Mouse (Mus musculus): ENCODE measurements around the gene Xpnpep3. TPM values are rescaled to one million over a fixed set of nuclear protein-coding genes. Genes with fewer than 3 reads are reported as not detected.
"Not testable (repeated sequence)": the region's sequence is repeated elsewhere in the genome, so short reads cannot be mapped to it uniquely, and the experiment has no call there.

The Xpnpep3 gene
- polyA plus RNA-seq, 1 experiment from 2014 or later = 10.2 TPM

DNA sequence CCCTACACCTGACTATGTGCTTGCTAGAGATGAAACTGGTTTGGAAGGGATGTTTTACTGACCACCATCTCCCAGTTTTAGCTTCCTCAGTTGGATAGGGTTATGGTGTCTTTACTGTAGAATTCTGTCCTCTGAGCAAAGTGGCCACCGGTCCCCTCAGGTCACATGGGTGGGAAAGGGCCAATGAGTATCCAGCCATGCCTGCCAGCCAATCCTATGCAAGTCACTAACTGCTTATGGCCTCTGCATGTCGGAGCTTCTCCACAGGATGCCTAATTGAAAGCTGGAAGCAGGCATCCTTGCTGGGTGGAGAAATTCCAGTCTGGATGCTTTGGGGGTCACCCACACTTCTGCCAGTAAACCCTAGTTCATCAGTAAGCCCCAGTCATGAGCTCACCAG, 76.7 kb downstream of the Xpnpep3 start:
- H3K4me1 ChIP-seq (replicated peaks; ENCODE audit: control insufficient read depth, insufficient read depth, low read length) = 0 out of 2 replicates have a peak, but pooled peaks cover 3% of the 10 kb centered on the region
- H3K27ac ChIP-seq (ENCODE audit: low read depth, low read length) = no peak overlapping the region
- DNase-seq (ENCODE audit: low spot score) (no peak), ATAC-seq (replicated peaks; ENCODE audit: low FRiP score) (peak; percentile 69; the same call in 1 of the 2 replicates)
- H3K27me3 ChIP-seq (ENCODE audit: control insufficient read depth, insufficient read depth, low read length) = no peaks in the 10 kb centered on the region
- H3K36me3 ChIP-seq (ENCODE audit: control insufficient read depth, insufficient read depth, low read length) = peaks cover 12% of the 10 kb centered on the region; the same call in 1 of the 2 replicates
- H3K9ac ChIP-seq (ENCODE audit: low read length) = peak overlapping the region; percentile 20; the same call in 1 of the 2 replicates
- H3K4me2 ChIP-seq (ENCODE audit: low read depth, low read length, severe bottlenecking) = no peak overlapping the region
- H3K4me3 ChIP-seq (ENCODE audit: low read depth, low read length) = no peak overlapping the region
- H3K9me3 ChIP-seq (ENCODE audit: control insufficient read depth, low read length) = no peaks in the 10 kb centered on the region
- 0% methylated on average over 2 of the region's 2 CpGs for WGBS

DNA sequence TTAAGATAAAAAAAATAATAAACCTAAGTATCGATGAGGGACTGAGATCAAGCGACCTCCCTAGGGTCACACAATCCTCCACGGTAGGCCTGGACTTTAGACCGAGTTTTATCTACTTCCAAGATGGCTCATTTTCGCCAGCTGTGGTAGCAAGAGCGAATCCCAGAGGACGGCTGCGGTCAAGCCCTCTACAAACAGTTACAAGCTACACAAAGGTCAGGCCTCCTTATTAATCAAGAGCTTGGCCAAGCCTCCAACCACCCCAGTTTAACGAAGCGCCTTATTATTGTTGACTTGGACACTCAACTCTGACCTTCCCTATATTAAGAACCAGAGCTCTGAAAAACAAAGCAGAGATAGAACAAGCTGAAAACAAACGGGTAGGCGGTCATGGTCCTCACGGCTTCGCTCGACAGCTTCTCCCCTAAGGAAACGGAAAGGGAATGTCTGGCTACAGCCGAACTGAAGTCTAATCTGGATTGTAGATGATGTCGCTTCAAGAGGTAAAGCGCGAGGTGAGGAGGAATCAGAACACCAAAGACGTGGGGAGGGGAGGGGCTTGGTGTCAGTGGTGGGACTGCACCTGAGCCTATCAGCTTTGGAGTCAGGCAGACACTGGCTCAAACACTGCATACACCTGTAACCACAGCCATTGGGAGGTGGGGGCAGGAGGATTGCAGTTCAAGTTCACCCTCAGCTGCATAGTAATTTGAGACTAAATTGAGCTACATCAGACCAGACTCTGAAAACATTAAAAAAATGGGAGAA, 79.7 kb downstream of the Xpnpep3 start:
- DNase-seq (ENCODE audit: low spot score) (no peak), ATAC-seq (replicated peaks; ENCODE audit: low FRiP score) (no peak)
- Histone ChIP-seq H3K36me3 (ENCODE audit: control insufficient read depth, insufficient read depth, low read length) (peaks cover 3% of the 10 kb centered on the region; the same call in 1 of the 2 replicates), H3K27me3 (ENCODE audit: control insufficient read depth, insufficient read depth, low read length) (no peaks in the 10 kb centered on the region), H3K4me3 (ENCODE audit: low read depth, low read length) (no peak overlapping the region), H3K27ac (ENCODE audit: low read depth, low read length) (no peak overlapping the region), H3K4me1 (replicated peaks; ENCODE audit: control insufficient read depth, insufficient read depth, low read length) (0 out of 2 replicates have a peak, but pooled peaks cover 3% of the 10 kb centered on the region), H3K9me3 (ENCODE audit: control insufficient read depth, low read length) (no peaks in the 10 kb centered on the region), H3K9ac (ENCODE audit: low read length) (no peak overlapping the region), H3K4me2 (ENCODE audit: low read depth, low read length, severe bottlenecking) (no peak overlapping the region)
- WGBS = 69% methylated on average over 21 of the region's 21 CpGs

DNA sequence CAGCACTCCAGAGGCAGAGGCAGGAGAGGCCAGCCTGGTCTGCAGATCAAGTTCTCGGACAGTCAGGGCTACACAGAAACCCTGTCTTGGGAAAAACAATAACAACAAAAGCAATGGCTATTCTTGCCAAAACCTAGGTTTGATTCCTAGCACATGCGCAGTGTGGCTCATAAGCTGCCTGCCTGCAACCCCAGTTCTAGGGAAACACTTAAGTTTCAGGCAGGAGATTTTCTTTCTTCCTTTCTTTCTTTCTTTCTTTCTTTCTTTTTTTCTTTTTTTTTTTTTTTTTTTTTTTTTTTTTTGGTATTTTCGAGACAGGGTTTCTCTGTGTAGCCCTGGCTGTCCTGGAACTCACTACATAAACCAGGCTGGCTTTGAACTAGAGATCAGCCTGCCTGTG, 80.3 kb downstream of the Xpnpep3 start:
- H3K36me3 ChIP-seq (ENCODE audit: control insufficient read depth, insufficient read depth, low read length); H3K27ac ChIP-seq (ENCODE audit: low read depth, low read length); H3K27me3 ChIP-seq (ENCODE audit: control insufficient read depth, insufficient read depth, low read length); H3K9ac ChIP-seq (ENCODE audit: low read length); H3K4me2 ChIP-seq (ENCODE audit: low read depth, low read length, severe bottlenecking); ATAC-seq (replicated peaks; ENCODE audit: low FRiP score); DNase-seq (ENCODE audit: low spot score); H3K9me3 ChIP-seq (ENCODE audit: control insufficient read depth, low read length); H3K4me1 ChIP-seq (replicated peaks; ENCODE audit: control insufficient read depth, insufficient read depth, low read length); H3K4me3 ChIP-seq (ENCODE audit: low read depth, low read length): not testable (repeated sequence)
- 52% methylated on average over 3 of the region's 3 CpGs for WGBS

DNA sequence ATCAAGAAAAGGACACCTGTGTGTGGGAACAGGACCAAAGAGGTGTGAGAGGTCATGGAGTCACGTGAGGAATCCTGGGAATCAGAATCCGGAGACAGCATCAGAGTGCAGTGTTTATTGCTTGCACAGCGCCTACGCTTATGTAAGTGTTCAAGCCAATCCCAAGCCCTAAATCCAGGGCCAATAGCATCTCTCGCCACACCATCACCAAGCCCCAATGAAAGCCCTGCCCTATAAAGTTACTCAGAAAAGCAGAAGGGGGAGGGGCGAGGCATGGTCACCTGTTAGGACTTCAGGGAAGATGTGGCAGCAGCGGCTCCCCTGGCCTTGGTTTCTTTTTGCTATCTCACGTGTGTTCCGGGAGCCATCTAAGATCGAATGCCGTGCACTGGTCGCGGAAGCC, 81.0 kb downstream of the Xpnpep3 start:
- DNase-seq (ENCODE audit: low spot score) = no peak
- H3K9me3 ChIP-seq (ENCODE audit: control insufficient read depth, low read length) = no peaks in the 10 kb centered on the region
- peak overlapping the region; percentile 44; the same call in 1 of the 2 replicates for H3K4me2 ChIP-seq (ENCODE audit: low read depth, low read length, severe bottlenecking)
- no peak for ATAC-seq (replicated peaks; ENCODE audit: low FRiP score)
- 15% methylated on average over 13 of the region's 13 CpGs for WGBS
- H3K9ac ChIP-seq (ENCODE audit: low read length) = 0 out of 2 replicates have a peak overlapping the region, but pooled peaks have one; percentile 20
- no peak overlapping the region for H3K27ac ChIP-seq (ENCODE audit: low read depth, low read length)
- no peaks in the 10 kb centered on the region for H3K27me3 ChIP-seq (ENCODE audit: control insufficient read depth, insufficient read depth, low read length)
- H3K4me3 ChIP-seq (ENCODE audit: low read depth, low read length) = 0 out of 2 replicates have a peak overlapping the region, but pooled peaks have one; percentile 7
- H3K36me3 ChIP-seq (ENCODE audit: control insufficient read depth, insufficient read depth, low read length) = no peaks in the 10 kb centered on the region
- 0 out of 2 replicates have a peak, but pooled peaks cover 3% of the 10 kb centered on the region for H3K4me1 ChIP-seq (replicated peaks; ENCODE audit: control insufficient read depth, insufficient read depth, low read length)

DNA sequence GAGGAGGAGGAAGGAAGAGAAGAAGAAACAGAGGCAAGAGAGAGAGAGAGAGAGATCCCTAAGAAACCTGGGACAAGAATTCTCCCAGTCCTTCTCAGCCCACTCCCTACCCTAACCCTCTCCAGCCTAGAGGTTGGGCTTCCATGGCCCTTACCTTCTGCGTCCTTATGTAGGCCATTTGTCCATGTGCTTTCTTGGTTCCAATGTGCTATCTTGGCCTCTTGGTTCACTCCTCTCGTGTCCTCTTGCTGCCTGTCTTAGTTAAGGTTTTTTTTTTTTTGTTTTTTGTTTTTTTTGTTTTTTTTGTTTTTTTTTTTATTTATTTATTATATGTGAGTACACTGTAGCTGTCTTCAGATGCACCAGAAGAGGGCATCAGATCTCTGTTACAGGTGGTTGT, 83.0 kb downstream of the Xpnpep3 start:
- no peaks in the 10 kb centered on the region for H3K36me3 ChIP-seq (ENCODE audit: control insufficient read depth, insufficient read depth, low read length)
- no peaks in the 10 kb centered on the region for H3K9me3 ChIP-seq (ENCODE audit: control insufficient read depth, low read length)
- no peaks in the 10 kb centered on the region for H3K4me1 ChIP-seq (replicated peaks; ENCODE audit: control insufficient read depth, insufficient read depth, low read length)
- DNase-seq (ENCODE audit: low spot score) (no peak), ATAC-seq (replicated peaks; ENCODE audit: low FRiP score) (no peak)
- H3K27me3 ChIP-seq (ENCODE audit: control insufficient read depth, insufficient read depth, low read length) = no peaks in the 10 kb centered on the region
- H3K27ac ChIP-seq (ENCODE audit: low read depth, low read length) = no peak overlapping the region
- H3K9ac ChIP-seq (ENCODE audit: low read length) = no peak overlapping the region
- 91% methylated on average over 2 of the region's 2 CpGs for WGBS
- H3K4me2 ChIP-seq (ENCODE audit: low read depth, low read length, severe bottlenecking) = no peak overlapping the region
- no peak overlapping the region for H3K4me3 ChIP-seq (ENCODE audit: low read depth, low read length)

DNA sequence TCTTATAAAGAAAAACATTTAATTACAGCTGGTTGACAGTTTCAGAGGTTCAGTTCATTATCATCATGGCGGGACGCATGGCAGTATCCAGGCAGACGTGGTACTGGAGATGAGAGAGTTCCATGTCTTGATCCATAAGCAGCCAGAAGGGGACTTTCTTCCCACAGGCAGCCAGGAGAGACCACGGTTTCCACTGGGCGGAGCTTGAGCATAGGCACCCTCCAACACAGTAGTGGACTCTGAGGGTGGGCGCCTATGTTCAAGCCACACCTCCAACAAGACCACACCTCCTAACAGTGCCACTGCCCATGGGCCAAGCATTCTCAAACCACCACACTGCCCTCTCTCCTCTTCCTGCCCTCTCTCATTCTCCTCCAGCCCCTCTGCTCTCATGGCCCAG, 83.8 kb downstream of the Xpnpep3 start:
- no peak overlapping the region for H3K9ac ChIP-seq (ENCODE audit: low read length)
- H3K4me2 ChIP-seq (ENCODE audit: low read depth, low read length, severe bottlenecking) = no peak overlapping the region
- H3K4me1 ChIP-seq (replicated peaks; ENCODE audit: control insufficient read depth, insufficient read depth, low read length) = no peaks in the 10 kb centered on the region
- DNase-seq (ENCODE audit: low spot score) (no peak), ATAC-seq (replicated peaks; ENCODE audit: low FRiP score) (no peak)
- no peaks in the 10 kb centered on the region for H3K9me3 ChIP-seq (ENCODE audit: control insufficient read depth, low read length)
- no peaks in the 10 kb centered on the region for H3K27me3 ChIP-seq (ENCODE audit: control insufficient read depth, insufficient read depth, low read length)
- H3K36me3 ChIP-seq (ENCODE audit: control insufficient read depth, insufficient read depth, low read length) = no peaks in the 10 kb centered on the region
- 88% methylated on average over 6 of the region's 6 CpGs for WGBS
- H3K27ac ChIP-seq (ENCODE audit: low read depth, low read length) = no peak overlapping the region
- H3K4me3 ChIP-seq (ENCODE audit: low read depth, low read length) = no peak overlapping the region

DNA sequence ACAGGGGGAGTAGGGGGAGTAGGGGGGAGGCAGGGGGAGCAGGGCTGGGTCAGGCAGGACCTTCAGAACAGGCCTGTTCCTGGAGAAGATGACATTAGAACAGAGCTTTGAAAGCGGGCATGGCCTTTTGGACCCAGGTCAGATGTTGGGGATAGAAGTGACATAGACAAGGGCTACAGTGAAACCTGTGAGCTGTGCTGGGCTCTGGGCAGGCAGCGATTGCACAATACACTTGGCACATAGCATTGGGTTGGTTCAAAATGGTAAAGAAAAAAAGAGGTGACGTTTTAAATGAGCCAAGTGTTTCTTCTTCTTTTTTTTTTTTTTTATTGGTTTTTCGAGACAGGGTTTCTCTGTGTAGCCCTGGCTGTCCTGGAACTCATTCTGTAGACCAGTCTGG, 85.5 kb downstream of the Xpnpep3 start:
- H3K9ac ChIP-seq (ENCODE audit: low read length) = no peak overlapping the region
- ATAC-seq (replicated peaks; ENCODE audit: low FRiP score) = no peak
- no peak for DNase-seq (ENCODE audit: low spot score)
- H3K27me3 ChIP-seq (ENCODE audit: control insufficient read depth, insufficient read depth, low read length) = no peaks in the 10 kb centered on the region
- no peak overlapping the region for H3K27ac ChIP-seq (ENCODE audit: low read depth, low read length)
- no peak overlapping the region for H3K4me3 ChIP-seq (ENCODE audit: low read depth, low read length)
- no peak overlapping the region for H3K4me2 ChIP-seq (ENCODE audit: low read depth, low read length, severe bottlenecking)
- no peaks in the 10 kb centered on the region for H3K4me1 ChIP-seq (replicated peaks; ENCODE audit: control insufficient read depth, insufficient read depth, low read length)
- no peaks in the 10 kb centered on the region for H3K9me3 ChIP-seq (ENCODE audit: control insufficient read depth, low read length)
- WGBS = 85% methylated on average over 4 of the region's 4 CpGs
- H3K36me3 ChIP-seq (ENCODE audit: control insufficient read depth, insufficient read depth, low read length) = no peaks in the 10 kb centered on the region

DNA sequence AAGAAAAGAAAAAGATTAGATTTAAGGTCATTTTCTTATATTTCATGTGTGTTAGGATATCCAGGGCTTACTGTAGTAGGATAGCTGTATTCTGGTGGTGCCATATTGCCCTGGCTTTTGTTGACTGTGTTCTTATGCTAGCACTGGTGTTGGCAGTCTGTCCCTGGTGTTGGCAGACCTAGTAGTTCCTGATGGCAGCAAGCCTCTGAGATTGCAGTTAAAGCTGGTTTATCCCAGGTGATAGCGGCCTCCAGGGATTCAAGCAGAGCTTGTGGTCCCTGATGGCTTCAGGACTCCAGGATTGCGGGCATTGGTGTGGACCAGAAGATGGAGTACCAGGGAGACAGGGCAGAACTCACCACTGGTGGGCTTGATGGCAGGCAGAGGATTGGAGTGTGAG, 103.5 kb downstream of the Xpnpep3 start:
- no peaks in the 10 kb centered on the region for H3K27me3 ChIP-seq (ENCODE audit: control insufficient read depth, insufficient read depth, low read length)
- no peak overlapping the region for H3K27ac ChIP-seq (ENCODE audit: low read depth, low read length)
- ATAC-seq (replicated peaks; ENCODE audit: low FRiP score) (no peak), DNase-seq (ENCODE audit: low spot score) (no peak)
- 87% methylated on average over 2 of the region's 2 CpGs for WGBS
- H3K36me3 ChIP-seq (ENCODE audit: control insufficient read depth, insufficient read depth, low read length) = no peaks in the 10 kb centered on the region
- no peak overlapping the region for H3K4me2 ChIP-seq (ENCODE audit: low read depth, low read length, severe bottlenecking)
- H3K9ac ChIP-seq (ENCODE audit: low read length) = no peak overlapping the region
- no peaks in the 10 kb centered on the region for H3K9me3 ChIP-seq (ENCODE audit: control insufficient read depth, low read length)
- no peaks in the 10 kb centered on the region for H3K4me1 ChIP-seq (replicated peaks; ENCODE audit: control insufficient read depth, insufficient read depth, low read length)
- H3K4me3 ChIP-seq (ENCODE audit: low read depth, low read length) = no peak overlapping the region

DNA sequence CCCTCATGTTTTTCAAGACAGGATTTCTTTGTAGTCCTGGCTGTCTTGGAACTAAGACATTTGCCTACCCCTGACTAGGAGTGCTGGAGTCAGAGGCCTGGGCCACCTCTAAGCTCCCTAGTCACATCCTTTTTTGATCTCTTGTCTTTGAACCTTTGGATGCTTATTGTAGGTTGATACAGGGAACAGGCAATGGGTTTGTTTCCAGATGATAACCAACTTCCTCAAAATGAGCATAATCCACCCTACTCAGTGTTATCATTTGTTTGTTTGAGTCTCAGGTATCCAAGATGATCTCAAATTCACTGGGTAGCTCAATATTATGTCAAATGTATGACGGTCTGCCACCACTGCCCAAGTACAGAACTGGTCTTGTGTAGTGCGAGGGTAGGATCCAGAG, 104.1 kb downstream of the Xpnpep3 start:
- Histone ChIP-seq H3K36me3 (ENCODE audit: control insufficient read depth, insufficient read depth, low read length) (no peaks in the 10 kb centered on the region), H3K4me3 (ENCODE audit: low read depth, low read length) (no peak overlapping the region), H3K27me3 (ENCODE audit: control insufficient read depth, insufficient read depth, low read length) (no peaks in the 10 kb centered on the region), H3K9me3 (ENCODE audit: control insufficient read depth, low read length) (no peaks in the 10 kb centered on the region), H3K27ac (ENCODE audit: low read depth, low read length) (no peak overlapping the region), H3K9ac (ENCODE audit: low read length) (no peak overlapping the region), H3K4me2 (ENCODE audit: low read depth, low read length, severe bottlenecking) (no peak overlapping the region), H3K4me1 (replicated peaks; ENCODE audit: control insufficient read depth, insufficient read depth, low read length) (no peaks in the 10 kb centered on the region)
- WGBS = 92% methylated on average over 2 of the region's 2 CpGs
- ATAC-seq (replicated peaks; ENCODE audit: low FRiP score) = no peak
- DNase-seq (ENCODE audit: low spot score) = no peak

Measured in forebrain, embryonic 11.5 days (tissue).